Mouse (Mus musculus) embryo, embryonic 10 days (tissue): ENCODE measurements around the gene Stx1b.

Experiments used
- DNase-seq: peaks from one replicate; pipeline ENCODE4 v3.0.0-alpha.2; 2015; ENCODE audit warnings: low spot score

Gene Stx1b

DNA sequence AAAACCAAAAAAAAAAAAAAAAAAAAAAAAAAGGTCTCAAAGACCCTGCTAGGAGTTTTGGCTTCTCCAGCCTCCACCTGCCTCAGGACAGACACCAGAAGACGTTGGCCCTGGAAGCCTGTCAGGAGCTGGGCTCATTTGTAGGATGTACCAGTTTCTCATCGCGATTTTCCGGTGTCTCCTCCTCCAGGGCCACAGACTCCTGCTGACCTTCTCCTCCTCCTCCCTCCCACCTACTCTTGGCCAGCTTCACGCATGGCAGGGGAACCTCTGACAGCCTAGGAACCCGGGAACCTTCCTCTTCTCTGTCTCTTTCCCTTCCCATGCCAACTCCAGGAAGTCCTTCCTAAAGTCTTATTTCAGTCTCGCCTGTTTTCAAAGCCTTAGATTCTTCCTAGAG, 7.3 kb downstream of the Stx1b start:
- DNase-seq, result no peak

DNA sequence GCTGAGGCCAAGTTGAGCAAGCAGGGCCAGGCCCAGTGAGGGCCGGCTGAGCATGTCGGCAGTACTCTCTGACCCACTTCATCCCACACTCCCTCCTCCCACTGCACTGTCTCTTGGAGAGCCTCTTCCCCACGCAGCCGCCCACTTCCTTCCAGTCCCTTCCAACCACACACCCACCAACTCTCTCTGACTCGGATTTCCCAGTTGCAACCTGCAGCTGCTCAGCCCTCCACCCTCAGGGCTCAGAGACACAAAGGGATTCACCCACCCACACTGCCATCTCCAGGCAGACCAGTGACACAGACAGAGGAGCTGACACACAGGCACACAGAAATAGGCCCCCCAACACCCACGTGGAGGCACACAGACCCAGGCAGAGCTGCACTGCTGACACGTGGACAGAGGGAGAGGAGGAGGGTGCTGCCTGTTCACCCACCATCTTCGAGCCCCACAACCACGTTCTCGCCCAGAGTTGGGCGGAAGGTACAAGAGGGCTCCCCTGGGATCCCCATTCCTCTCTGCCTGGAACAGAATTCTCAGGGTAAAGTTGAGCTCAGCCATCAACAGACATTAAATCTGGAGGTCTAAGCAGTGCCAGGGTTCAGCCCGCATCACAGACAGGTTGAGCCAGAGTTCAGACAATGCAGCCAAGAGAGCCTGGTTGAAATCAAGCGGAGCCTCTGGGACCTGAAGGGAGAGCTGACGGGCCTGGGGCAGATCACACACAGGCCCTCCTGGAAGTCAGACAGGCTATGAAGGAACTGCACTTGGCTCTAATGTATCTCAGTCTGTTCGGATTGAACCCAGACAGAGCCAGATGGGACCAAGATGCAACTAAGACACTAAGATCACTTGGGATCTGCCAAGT, 8.2 kb downstream of the Stx1b start:
- peak; percentile 19 for DNase-seq

DNA sequence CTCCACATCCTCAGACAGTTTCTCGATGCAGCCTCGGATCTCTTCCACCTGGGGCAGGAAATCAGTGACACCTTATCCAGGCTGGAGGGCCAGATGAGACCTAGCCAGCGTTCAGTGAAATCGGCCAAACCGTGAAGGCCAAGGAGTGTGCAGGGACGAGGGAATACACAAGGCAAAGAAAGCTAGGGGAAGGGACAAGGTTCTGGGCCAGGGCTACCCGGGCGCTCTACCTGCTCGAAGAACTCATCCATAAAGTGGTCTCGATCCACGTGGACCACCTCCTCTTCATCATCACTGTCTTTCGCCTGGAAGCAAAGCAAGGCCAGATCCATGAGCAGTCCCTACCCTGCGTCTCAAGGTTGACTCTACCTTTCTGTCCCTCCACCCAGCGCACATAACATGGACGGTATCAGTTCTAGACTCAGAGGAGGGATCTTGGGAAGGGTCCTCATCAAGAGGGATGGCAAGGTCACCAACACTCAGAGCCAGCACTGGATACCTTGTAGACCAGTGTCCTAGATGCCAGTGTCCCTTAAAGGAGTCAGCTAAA, 9.2 kb downstream of the Stx1b start:
- DNase-seq, result no peak

DNA sequence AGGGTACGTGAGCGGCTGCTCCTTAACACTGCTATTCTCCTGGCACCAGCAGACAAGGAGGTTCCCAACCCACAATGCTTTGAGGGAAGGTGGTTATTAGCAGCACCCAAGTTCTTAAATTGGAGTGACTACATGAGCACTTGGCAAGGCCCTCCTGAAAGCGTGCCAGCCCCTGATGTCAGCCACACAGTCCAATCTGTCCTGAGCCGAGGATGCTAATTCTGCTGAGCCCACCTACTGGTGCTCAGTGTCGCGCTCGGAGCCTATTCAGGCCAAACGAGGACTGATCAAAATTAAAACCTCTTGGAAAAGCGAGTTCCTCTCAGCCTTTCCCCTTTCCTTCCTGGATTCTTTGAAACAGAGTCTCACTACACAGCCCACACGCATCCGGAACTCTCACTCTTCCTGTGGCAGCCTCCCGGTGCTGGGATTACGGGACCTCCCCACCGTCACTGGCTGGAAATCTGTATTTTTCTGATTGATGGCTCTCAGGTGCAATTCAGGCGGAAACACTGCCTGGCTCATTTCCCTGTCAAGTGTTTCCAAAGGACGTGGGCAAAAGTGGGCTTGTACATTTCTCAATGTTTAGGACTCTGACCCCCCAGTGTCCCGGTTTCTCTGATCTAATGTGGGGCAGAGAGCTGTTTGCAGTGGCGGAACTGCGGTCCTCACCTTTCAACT, 10.0 kb downstream of the Stx1b start:
- no peak for DNase-seq

DNA sequence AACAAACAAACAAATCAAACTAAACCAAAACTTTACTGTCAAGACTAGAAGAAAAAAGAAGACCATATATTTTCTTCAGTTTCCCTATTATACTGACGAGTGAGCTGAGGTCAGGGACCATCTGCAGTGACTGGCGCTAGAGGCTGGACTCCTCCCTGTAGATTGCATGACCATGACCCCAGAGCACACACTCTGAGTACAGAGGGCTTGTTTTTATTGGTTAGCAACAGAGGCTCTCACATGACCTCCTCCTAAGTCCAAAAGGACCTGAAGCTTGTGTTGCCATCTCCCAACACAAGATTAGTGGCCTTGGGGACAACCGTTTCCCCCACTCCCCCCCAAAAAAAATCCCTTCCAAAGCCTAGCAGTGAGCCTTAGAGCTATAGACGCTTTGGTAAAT, 10.5 kb downstream of the Stx1b start:
- no peak for DNase-seq

DNA sequence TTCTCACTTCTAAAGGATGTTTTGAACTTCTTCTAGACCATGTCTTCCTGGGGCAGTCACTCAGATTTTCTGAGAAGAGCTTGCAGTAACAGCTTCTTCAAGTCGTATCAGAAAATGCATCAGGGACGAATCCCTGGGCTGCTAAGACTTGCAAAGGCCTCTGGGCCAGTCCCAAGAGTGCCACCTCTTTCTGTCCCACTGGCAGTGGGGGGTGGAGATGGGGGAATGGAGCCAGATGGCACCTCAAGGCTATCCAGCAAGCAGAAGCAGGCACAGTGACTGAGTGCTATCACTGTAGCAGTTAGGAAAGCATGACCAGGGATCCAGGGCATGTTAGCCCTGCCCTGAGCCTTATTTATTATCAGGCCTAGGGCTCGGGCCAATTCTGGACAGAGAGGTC, 12.1 kb downstream of the Stx1b start:
- DNase-seq, result no peak

DNA sequence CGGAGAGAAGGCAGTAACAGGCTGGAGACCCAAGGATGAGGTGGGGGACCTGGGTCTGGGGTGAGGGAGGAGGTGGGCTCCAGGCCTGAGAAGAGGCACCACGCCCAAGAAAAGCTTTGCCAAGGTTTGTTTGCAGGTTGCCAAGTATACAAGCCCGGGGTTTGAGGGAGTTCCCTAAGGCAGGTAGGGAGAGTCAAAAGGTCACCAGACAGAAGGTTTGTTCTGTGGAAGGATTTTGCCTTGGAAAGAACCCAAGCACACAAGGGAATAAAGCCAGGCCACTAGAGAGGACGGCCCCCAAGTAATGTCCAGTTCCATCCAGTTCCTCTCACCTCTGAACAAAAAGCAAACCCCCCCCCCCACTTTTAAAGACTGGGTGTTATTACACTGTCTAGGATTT, 13.1 kb downstream of the Stx1b start:
- DNase-seq, result no peak

DNA sequence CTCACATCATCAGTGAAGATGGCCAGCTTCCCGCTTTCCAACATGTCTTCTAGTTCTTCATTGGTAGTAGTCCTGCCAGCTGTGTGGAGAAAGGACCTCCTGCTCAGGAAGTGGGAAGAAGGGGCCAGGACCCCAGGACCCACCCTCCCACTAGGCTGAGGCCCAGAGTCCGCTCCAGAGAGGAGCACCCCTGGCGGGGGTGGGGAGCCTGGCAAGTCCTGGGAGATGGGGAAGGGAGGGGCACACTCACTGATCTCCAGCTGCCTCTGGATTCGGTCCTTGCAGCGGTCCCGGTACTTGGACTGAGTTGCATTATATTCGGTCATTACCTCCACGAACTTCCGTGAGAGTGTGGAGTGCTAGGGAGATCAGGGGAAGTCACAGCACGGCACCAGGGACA, 13.7 kb downstream of the Stx1b start:
- DNase-seq, result no peak

DNA sequence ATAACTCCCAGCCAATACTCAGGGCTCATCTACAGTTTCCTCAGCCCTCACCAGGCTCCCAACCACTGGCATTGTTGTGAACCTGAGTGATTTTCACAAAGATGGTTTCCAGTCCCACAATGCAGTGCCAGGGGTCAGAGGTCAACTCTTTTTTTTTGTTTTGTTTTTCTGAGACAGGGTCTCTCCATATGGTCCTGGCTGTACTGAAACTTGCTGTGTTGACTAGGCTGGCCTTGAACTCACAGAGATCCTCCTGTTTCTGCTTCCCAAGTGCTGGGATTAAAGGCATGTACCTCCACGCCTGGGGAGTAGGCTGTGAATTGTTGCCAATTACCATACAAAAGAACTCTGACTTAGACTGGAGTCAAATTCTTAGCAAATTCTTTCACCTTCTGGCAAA, 14.5 kb downstream of the Stx1b start:
- DNase-seq, result no peak

DNA sequence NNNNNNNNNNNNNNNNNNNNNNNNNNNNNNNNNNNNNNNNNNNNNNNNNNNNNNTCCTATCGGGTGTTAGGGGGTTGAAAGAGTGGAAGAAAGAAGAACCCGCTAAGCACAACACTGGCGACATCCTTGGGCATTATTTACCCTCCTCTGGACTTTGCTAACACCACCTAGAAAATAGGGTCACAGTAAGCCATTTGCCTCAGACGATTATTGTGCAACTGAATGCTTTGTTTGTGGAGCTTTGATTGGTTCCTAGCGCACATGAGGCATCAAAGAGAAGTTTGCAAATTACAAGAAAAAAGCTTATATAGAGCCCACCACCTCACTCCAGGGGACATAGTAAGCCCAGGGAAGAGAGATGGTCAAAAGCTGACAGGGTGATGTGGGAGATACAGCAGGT, 15.5 kb downstream of the Stx1b start:
- no peak for DNase-seq

DNA sequence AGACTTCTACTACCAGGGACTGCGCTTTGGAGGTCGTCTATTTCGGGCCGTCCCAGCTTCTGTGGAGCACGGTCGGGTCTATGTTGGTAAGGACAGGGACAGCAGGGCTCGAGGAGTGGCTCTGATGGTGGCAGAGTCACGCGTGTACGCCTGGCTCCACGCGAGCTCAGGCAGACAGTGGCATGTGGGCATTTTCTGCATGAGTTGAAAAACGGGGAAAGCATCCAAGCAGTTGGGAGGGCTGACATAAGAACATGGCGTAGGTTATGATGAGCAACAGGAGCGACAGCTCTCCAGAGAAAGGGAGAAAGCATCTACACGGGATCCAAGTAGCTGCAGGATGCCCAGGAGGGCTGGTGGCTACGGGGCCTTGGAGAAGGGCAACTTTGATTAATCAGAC, 22.0 kb downstream of the Stx1b start:
- DNase-seq, result no peak

DNA sequence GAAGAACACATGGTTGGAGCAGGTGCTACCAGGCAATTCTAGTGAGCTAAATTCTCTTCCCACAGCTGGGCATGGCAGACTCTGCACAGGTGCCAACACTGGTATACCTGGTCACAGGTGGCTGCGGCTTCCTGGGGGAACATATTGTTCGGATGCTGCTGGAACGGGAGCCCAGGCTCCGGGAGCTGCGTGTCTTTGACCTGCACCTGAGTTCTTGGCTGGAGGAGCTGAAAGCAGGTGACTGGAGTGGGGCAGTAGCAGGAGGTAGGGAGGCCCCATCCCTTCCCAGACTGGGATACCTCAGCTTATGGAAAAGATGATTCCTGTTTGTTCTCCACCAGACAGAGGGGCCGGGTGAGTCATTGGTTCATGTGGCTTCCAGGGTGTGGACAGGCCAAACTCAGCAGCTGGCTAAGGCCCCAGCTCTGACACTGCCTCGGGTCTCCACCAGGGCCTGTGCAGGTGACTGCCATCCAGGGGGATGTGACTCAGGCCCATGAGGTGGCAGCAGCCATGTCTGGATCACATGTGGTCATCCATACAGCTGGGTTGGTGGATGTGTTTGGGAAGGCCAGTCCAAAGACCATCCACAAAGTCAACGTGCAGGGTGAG, 23.2 kb downstream of the Stx1b start:
- DNase-seq, result no peak

DNA sequence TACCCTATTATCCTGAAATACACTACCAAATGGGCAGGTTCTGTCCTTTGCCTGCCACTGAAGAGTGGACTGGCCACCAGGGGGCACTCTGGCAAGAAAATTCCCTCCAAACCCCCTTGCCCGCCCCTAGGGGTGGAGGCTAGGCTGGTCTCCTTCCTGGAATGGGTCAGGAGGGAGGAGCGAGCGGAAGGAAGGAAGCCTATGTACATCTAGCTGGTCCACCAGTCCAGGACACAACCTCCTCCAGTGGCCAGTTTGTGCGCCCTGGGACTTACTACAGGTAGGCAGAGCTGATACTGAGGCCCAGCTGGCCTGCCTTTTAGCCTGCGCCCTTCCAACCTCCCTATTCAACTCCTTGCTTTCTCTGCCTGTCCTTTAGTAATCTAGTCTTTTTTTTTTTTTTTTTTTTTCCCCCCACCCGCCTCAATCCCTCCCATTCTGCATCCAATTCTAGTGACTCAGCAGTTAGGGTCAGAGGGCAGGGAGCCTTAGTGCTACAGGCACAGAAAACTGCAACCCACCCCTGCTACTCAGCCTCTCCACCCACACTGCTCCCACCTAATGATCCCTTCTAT, 23.8 kb downstream of the Stx1b start, which contains the start of gene Hsd3b7:
Gene Hsd3b7 (plus strand): TSS at position 170 of the 575 bp plus-strand sequence.
- peak; percentile 88 for DNase-seq

DNA sequence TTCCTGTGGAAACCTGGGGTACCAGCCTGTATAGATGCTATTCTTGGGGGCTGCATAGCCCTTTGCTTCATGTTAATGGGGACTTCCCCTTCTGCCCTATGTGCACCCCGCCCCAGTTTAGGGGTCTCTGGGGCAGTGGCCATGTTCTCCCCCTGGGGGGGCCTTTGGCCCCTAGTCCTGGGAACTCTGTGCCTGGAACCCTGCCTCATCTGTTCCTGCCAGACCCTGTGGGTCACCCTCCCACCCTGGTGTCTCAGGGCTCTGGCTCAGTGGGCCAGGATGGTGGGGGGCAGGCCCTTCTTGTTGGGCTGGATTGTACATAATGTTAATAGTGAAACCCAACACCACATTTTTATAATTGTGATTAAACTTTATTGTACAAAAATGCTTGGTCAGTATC, 24.6 kb downstream of the Stx1b start:
- no peak for DNase-seq

DNA sequence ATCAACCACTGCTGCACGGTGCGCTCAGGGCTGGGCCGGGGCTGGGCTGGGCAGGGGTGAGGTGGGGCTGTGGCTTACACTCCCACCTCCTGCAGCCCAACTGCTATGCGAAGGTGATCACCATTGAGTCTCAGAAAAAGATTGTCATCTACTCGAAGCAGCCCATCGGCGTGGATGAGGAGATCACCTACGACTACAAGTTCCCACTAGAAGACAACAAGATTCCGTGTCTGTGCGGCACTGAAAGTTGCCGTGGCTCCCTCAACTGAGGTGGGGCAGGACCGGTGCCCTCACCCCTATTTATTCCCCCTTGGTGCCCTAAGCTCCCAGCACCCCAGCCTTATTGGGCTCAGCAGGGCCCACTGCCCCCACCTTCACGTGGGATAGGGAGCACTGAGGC, 25.1 kb downstream of the Stx1b start:
- no peak for DNase-seq

DNA sequence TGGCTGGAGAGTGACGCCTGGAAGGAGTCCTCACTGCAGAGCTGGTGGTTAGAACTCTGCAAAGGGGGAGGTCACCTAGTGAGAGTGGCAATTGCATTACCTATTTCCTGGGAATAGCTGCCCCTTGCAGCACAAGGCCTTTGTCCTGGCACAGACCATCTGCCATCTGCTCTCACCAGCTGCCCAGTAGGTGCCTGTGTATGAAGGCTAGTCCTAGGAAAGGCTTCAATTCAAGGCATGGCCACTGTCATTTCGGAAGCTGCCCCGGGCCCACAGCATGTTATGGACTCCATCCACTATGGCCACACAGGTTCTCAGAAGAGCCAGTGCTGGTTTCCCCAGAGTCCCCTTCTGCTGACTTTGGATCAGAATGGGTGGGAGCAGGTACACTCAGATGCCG, 25.8 kb downstream of the Stx1b start:
- no peak for DNase-seq

DNA sequence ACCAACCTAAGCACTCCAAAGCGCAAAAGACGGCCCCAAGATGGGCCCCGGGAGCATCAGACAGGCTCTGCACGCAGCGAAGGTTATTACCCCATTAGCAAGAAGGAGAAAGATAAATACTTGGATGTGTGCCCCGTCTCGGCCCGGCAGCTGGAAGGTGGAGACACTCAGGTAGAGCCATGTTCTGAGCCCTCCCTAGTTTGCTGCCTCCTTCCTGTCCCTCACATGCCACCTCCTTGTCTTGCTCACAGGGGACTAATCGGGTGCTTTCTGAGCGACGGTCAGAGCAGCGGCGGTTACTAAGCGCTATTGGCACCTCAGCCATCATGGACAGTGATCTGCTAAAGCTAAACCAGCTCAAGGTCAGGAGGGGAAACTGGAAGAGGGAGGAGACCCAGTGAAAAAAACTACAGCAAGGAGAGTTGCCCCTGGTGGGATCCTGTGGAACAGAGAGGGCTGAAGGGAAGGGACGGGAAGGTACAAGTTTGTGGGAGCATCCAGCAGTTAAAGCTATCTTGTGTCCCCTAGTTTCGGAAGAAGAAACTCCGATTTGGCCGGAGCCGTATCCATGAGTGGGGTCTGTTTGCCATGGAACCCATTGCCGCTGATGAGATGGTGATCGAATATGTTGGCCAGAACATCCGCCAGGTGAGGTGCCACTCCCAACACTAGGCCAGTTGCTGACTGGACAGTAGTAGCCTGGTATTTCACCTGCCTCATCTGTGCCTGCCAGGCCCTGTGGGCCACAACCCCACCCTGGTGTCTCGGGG, 27.1 kb downstream of the Stx1b start:
- no peak for DNase-seq

DNA sequence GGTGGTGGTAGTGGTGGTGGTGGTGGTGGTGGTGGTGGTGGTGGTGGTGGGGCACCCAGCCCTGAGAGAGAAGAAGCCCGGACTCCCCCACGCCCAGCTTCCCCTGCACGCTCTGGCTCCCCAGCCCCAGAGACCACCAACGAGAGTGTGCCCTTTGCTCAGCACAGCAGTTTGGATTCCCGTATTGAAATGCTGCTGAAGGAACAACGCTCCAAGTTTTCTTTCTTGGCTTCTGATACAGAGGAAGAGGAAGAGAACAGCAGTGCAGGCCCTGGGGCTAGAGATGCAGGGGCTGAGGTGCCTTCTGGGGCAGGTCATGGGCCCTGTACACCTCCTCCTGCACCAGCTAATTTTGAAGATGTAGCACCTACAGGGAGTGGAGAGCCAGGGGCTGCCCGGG, 39.0 kb downstream of the Stx1b start, which contains the start of gene Gm49388:
Gene Gm49388 (plus strand): TSS at position 301 of the 400 bp plus-strand sequence.
- no peak for DNase-seq

DNA sequence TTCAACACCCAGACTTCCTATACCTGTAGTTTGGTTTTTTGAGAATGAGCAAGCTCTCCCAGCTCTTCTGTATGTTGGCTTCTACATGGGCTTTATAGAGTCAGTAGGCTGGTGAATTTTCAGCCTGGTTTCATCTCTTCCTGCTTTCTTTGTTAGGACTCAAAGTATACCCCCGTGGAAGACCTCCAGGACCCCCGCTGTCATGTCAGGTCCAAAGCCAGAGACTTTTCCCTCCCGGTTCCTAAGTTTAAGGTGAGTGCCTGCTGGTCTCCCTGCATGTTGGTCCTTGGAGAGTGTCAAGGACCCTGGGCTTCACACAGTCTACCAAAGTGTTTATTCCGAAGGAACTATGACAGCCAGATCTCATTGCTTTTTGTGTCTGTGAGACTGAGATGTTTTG, 46.0 kb downstream of the Stx1b start:
- DNase-seq, result no peak

DNA sequence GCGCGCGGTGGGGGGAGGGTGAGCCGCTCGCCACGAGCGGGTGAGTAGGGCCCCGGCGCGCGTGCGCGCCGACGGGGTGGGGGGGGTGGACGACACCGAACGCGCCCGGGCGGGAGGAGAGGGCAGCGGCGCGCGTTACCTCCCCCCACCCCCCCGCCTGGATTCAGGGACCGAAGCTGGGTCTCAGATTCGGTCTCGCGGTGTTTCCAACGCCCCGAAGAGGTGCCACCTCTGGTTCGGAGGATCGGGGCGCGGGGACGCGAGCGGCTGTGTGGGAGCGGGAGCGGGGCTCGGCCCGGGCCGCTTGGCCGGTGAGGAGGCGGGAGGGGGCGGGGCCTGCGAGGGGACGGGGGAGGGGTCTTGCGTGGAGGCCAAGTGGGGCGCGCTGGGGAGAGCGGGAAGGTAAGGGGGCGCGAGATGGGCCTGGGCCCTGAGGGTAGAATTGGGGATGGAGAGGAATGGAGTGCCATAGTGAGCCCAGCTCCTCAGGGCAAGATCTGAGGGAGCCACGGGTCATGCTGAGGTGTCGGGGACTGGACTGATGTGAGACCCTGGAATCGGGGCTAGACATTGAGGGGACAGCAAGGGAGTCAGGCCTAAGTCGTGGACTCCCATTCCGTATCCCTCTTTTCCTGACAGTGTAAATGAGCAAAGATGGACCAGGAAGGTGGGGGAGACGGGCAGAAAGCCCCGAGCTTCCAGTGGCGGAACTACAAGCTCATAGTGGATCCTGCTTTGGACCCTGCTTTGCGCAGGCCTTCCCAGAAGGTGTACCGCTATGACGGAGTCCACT, 46.7 kb downstream of the Stx1b start:
- DNase-seq, result peak; percentile 52
